Mouse (Mus musculus): Measurements from ENCODE around the gene Trmt2a.
"Not testable (repeated sequence)": the region's sequence is repeated elsewhere in the genome, so short reads cannot be mapped to it uniquely, and the experiment has no call there.

The Trmt2a gene

GRCm38 (mm10) chr16:18289614-18290013 is 41.1 kb downstream of the Trmt2a start:
- not testable (repeated sequence) for DNase-seq

All from spleen, adult 18-20 months (tissue).